Mouse (Mus musculus): ENCODE measurements at regions not wholly inside any gene's neighbourhood (a gene's known extent, or its start where the extent isn't known, plus 50 kb on each side); places are given as distances from the start of the nearest gene placed in this dataset.
A peak's percentile ranks its signal among the peaks of the same experiment; 100 is the strongest.

- Histone ChIP-seq H3K4me1 (replicated peaks; ENCODE audit: control insufficient read depth, insufficient read depth, low read length) (no peaks in the 10 kb centered on the region), H3K9ac (ENCODE audit: low read depth, low read length) (no peak overlapping the region), H3K9me3 (ENCODE audit: control insufficient read depth, low read length) (no peaks in the 10 kb centered on the region), H3K4me2 (replicated peaks; ENCODE audit: low read depth, low read length) (no peak overlapping the region), H3K4me3 (ENCODE audit: low read depth, low read length) (no peak overlapping the region), H3K27me3 (ENCODE audit: control insufficient read depth, insufficient read depth, low read length) (no peaks in the 10 kb centered on the region), H3K27ac (ENCODE audit: low read depth, low read length) (no peak overlapping the region), H3K36me3 (ENCODE audit: control insufficient read depth, insufficient read depth, low read length) (no peaks in the 10 kb centered on the region)
- ATAC-seq (ENCODE audit: low FRiP score) = no peak
- 81% methylated on average over 6 of the region's 6 CpGs for WGBS
- no peak for DNase-seq (ENCODE audit: low spot score)
These were observed 149.0 kb upstream of the Gli2 start for GRCm38 (mm10) chr1:119202456-119202855.

GRCm38 (mm10) chr1:119197415-119197700, 143.9 kb upstream of the Gli2 start:
- no peak overlapping the region for H3K27ac ChIP-seq (ENCODE audit: low read depth, low read length)
- H3K9me3 ChIP-seq (ENCODE audit: control insufficient read depth, low read length) = no peaks in the 10 kb centered on the region
- H3K36me3 ChIP-seq (ENCODE audit: control insufficient read depth, insufficient read depth, low read length) = no peaks in the 10 kb centered on the region
- no peaks in the 10 kb centered on the region for H3K27me3 ChIP-seq (ENCODE audit: control insufficient read depth, insufficient read depth, low read length)
- WGBS = 56% methylated on average over 7 of the region's 7 CpGs
- 0 out of 2 replicates have a peak, but pooled peaks cover 2% of the 10 kb centered on the region for H3K4me1 ChIP-seq (replicated peaks; ENCODE audit: control insufficient read depth, insufficient read depth, low read length)
- DNase-seq (ENCODE audit: low spot score) (no peak), ATAC-seq (ENCODE audit: low FRiP score) (peak; percentile 53; the same call in 1 of the 2 replicates)
- H3K9ac ChIP-seq (ENCODE audit: low read depth, low read length) = no peak overlapping the region
- H3K4me2 ChIP-seq (replicated peaks; ENCODE audit: low read depth, low read length) = no peak overlapping the region
- no peak overlapping the region for H3K4me3 ChIP-seq (ENCODE audit: low read depth, low read length)

- Histone ChIP-seq H3K27me3 (ENCODE audit: control insufficient read depth, insufficient read depth, low read length) (no peaks in the 10 kb centered on the region), H3K27ac (ENCODE audit: low read depth, low read length) (no peak overlapping the region), H3K36me3 (ENCODE audit: control insufficient read depth, insufficient read depth, low read length) (no peaks in the 10 kb centered on the region), H3K9me3 (ENCODE audit: control insufficient read depth, low read length) (no peaks in the 10 kb centered on the region), H3K4me3 (ENCODE audit: low read depth, low read length) (no peak overlapping the region), H3K4me2 (replicated peaks; ENCODE audit: low read depth, low read length) (no peak overlapping the region), H3K4me1 (replicated peaks; ENCODE audit: control insufficient read depth, insufficient read depth, low read length) (0 out of 2 replicates have a peak, but pooled peaks cover 2% of the 10 kb centered on the region), H3K9ac (ENCODE audit: low read depth, low read length) (no peak overlapping the region)
- ATAC-seq (ENCODE audit: low FRiP score) (peak; percentile 55; the same call in 1 of the 2 replicates), DNase-seq (ENCODE audit: low spot score) (peak; percentile 9)
- 38% methylated on average over 13 of the region's 13 CpGs for WGBS
These were observed 143.4 kb upstream of the Gli2 start for GRCm38 (mm10) chr1:119196674-119197414.

GRCm38 (mm10) chr1:119194533-119194932, 141.1 kb upstream of the Gli2 start:
- 36% methylated on average over 6 of the region's 6 CpGs for WGBS
- H3K4me1 ChIP-seq (replicated peaks; ENCODE audit: control insufficient read depth, insufficient read depth, low read length) = 0 out of 2 replicates have a peak, but pooled peaks cover 2% of the 10 kb centered on the region
- no peak overlapping the region for H3K27ac ChIP-seq (ENCODE audit: low read depth, low read length)
- no peaks in the 10 kb centered on the region for H3K36me3 ChIP-seq (ENCODE audit: control insufficient read depth, insufficient read depth, low read length)
- H3K4me3 ChIP-seq (ENCODE audit: low read depth, low read length) = no peak overlapping the region
- H3K27me3 ChIP-seq (ENCODE audit: control insufficient read depth, insufficient read depth, low read length) = peaks cover 3% of the 10 kb centered on the region
- no peak for DNase-seq (ENCODE audit: low spot score)
- H3K4me2 ChIP-seq (replicated peaks; ENCODE audit: low read depth, low read length) = no peak overlapping the region
- H3K9ac ChIP-seq (ENCODE audit: low read depth, low read length) = no peak overlapping the region
- H3K9me3 ChIP-seq (ENCODE audit: control insufficient read depth, low read length) = no peaks in the 10 kb centered on the region
- no peak for ATAC-seq (ENCODE audit: low FRiP score)

GRCm38 (mm10) chr1:119191177-119191576, 137.8 kb upstream of the Gli2 start:
- 84% methylated on average over 2 of the region's 2 CpGs for WGBS
- Histone ChIP-seq H3K9me3 (ENCODE audit: control insufficient read depth, low read length) (no peaks in the 10 kb centered on the region), H3K4me2 (replicated peaks; ENCODE audit: low read depth, low read length) (no peak overlapping the region), H3K9ac (ENCODE audit: low read depth, low read length) (no peak overlapping the region), H3K4me1 (replicated peaks; ENCODE audit: control insufficient read depth, insufficient read depth, low read length) (no peaks in the 10 kb centered on the region), H3K27ac (ENCODE audit: low read depth, low read length) (no peak overlapping the region), H3K27me3 (ENCODE audit: control insufficient read depth, insufficient read depth, low read length) (peaks cover 3% of the 10 kb centered on the region), H3K4me3 (ENCODE audit: low read depth, low read length) (no peak overlapping the region), H3K36me3 (ENCODE audit: control insufficient read depth, insufficient read depth, low read length) (no peaks in the 10 kb centered on the region)
- ATAC-seq (ENCODE audit: low FRiP score) (no peak), DNase-seq (ENCODE audit: low spot score) (no peak)

GRCm38 (mm10) chr1:119189461-119190066, 136.1 kb upstream of the Gli2 start:
- Histone ChIP-seq H3K27ac (ENCODE audit: low read depth, low read length) (no peak overlapping the region), H3K9me3 (ENCODE audit: control insufficient read depth, low read length) (no peaks in the 10 kb centered on the region), H3K4me1 (replicated peaks; ENCODE audit: control insufficient read depth, insufficient read depth, low read length) (no peaks in the 10 kb centered on the region), H3K9ac (ENCODE audit: low read depth, low read length) (peak overlapping the region; percentile 16; the same call in 1 of the 2 replicates), H3K27me3 (ENCODE audit: control insufficient read depth, insufficient read depth, low read length) (peaks cover 3% of the 10 kb centered on the region), H3K4me3 (ENCODE audit: low read depth, low read length) (peak overlapping the region; percentile 15; the same call in 1 of the 2 replicates), H3K4me2 (replicated peaks; ENCODE audit: low read depth, low read length) (peak overlapping the region; percentile 22), H3K36me3 (ENCODE audit: control insufficient read depth, insufficient read depth, low read length) (no peaks in the 10 kb centered on the region)
- ATAC-seq (ENCODE audit: low FRiP score) (peak; percentile 56), DNase-seq (ENCODE audit: low spot score) (peak; percentile 44)
- WGBS = 3% methylated on average over 23 of the region's 23 CpGs

GRCm38 (mm10) chr1:119187301-119187700, 133.9 kb upstream of the Gli2 start:
- peaks cover 3% of the 10 kb centered on the region for H3K27me3 ChIP-seq (ENCODE audit: control insufficient read depth, insufficient read depth, low read length)
- WGBS = 91% methylated on average over 2 of the region's 2 CpGs

GRCm38 (mm10) chr1:119186856-119187255, 133.4 kb upstream of the Gli2 start:
- Histone ChIP-seq H3K27ac (ENCODE audit: low read depth, low read length) (no peak overlapping the region), H3K9me3 (ENCODE audit: control insufficient read depth, low read length) (no peaks in the 10 kb centered on the region), H3K4me2 (replicated peaks; ENCODE audit: low read depth, low read length) (no peak overlapping the region), H3K4me1 (replicated peaks; ENCODE audit: control insufficient read depth, insufficient read depth, low read length) (no peaks in the 10 kb centered on the region), H3K27me3 (ENCODE audit: control insufficient read depth, insufficient read depth, low read length) (peaks cover 3% of the 10 kb centered on the region), H3K9ac (ENCODE audit: low read depth, low read length) (no peak overlapping the region), H3K36me3 (ENCODE audit: control insufficient read depth, insufficient read depth, low read length) (no peaks in the 10 kb centered on the region), H3K4me3 (ENCODE audit: low read depth, low read length) (no peak overlapping the region)
- ATAC-seq (ENCODE audit: low FRiP score) (no peak), DNase-seq (ENCODE audit: low spot score) (no peak)
- 80% methylated on average over 4 of the region's 4 CpGs for WGBS

More at GRCm38 (mm10) chr1:119187301-119187700, 133.9 kb upstream of the Gli2 start:
- ATAC-seq (ENCODE audit: low FRiP score) (no peak), DNase-seq (ENCODE audit: low spot score) (no peak)
- Histone ChIP-seq H3K9ac (ENCODE audit: low read depth, low read length) (no peak overlapping the region), H3K4me3 (ENCODE audit: low read depth, low read length) (no peak overlapping the region), H3K4me2 (replicated peaks; ENCODE audit: low read depth, low read length) (no peak overlapping the region), H3K36me3 (ENCODE audit: control insufficient read depth, insufficient read depth, low read length) (no peaks in the 10 kb centered on the region), H3K27ac (ENCODE audit: low read depth, low read length) (no peak overlapping the region), H3K4me1 (replicated peaks; ENCODE audit: control insufficient read depth, insufficient read depth, low read length) (no peaks in the 10 kb centered on the region), H3K9me3 (ENCODE audit: control insufficient read depth, low read length) (no peaks in the 10 kb centered on the region)

All from hindbrain, embryonic 11.5 days (tissue).